10 mouse cellular contexts compared by ENCODE assay signal in the genomic region with DNA sequence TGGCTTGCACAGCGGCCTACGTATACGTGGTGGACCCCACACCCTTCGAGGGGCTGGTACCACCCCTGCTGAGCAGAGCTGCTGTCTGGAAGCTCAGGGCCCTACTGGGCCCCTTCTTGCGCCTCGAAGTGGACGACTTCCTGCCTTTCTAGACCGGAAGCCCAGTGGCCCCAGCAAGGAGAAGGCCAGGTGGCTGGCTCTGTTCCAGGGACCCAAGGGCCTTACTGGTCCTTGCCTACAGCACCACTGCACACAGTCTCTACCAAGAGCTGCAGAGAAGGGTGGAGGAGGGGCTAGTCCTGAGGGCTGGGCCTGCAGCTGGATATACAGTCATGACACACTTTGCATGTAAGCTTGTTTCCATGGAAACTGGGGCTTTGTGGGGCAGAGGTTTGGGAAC. TPM values are rescaled to one million over a fixed set of nuclear protein-coding genes. Genes with fewer than 3 reads are reported as not detected.
DNase-seq lines count a peak whose midpoint lies in the region; ATAC-seq and TF ChIP-seq lines count a peak whose summit lies in the region.
"Had no signal": no experiment of that assay in that cellular context is flagged by ENCODE, and none has a peak within 500 bp of the region (broad histone marks: within the 10 kb centered on the region; RNA-seq: fewer than 3 reads in every experiment).

No protein-coding gene starts in this region.

- H3K27ac ChIP-seq in heart, embryonic 12.5 days (ENCODE audit: poor library complexity, severe bottlenecking), result no peak overlapping the region
- H3K27ac ChIP-seq in heart, adult 2 months, result no peak overlapping the region
- peak overlapping the region; percentile 93 for H3K27ac ChIP-seq in CH12.LX (ENCODE audit: insufficient read depth, low read depth)
- peak overlapping the region; percentile 40 for H3K27ac ChIP-seq in embryonic facial prominence, embryonic 10.5 days (replicated peaks)
- peak overlapping the region; percentile 68; the same call in 1 of the 2 replicates for H3K27ac ChIP-seq in intestine, embryonic 15.5 days
- H3K27ac ChIP-seq in midbrain, embryonic 11.5 days (ENCODE audit: low read depth, low read length), result no peak overlapping the region
- no peak overlapping the region for H3K27ac ChIP-seq in layer of hippocampus, adult 2 months

- H3K4me1 ChIP-seq in heart, embryonic 12.5 days (replicated peaks), result peaks cover 15% of the 10 kb centered on the region
- no peaks in the 10 kb centered on the region for H3K4me1 ChIP-seq in heart, adult 2 months (ENCODE audit: control insufficient read depth, insufficient read depth, low read length)
- peaks cover 42 to 59% of the 10 kb centered on the region in 2 experiments for H3K4me1 ChIP-seq in CH12.LX (ENCODE audit: control insufficient read depth in 1 of 2, insufficient read depth in 2 of 2)
- H3K4me1 ChIP-seq in embryonic facial prominence, embryonic 10.5 days, result peaks cover 31% of the 10 kb centered on the region
- peaks cover 11% of the 10 kb centered on the region for H3K4me1 ChIP-seq in intestine, embryonic 15.5 days (replicated peaks)
- H3K4me1 ChIP-seq in midbrain, embryonic 11.5 days (ENCODE audit: control insufficient read depth, insufficient read depth, low read length), result peaks cover 7% of the 10 kb centered on the region

- no peak overlapping the region for H3K4me2 ChIP-seq in heart, embryonic 12.5 days
- peak overlapping the region; percentile 88 for H3K4me2 ChIP-seq in CH12.LX (ENCODE audit: insufficient read depth, low read depth, poor library complexity, severe bottlenecking)
- no peak overlapping the region for H3K4me2 ChIP-seq in intestine, embryonic 15.5 days (replicated peaks)
- H3K4me2 ChIP-seq in midbrain, embryonic 11.5 days, result no peak overlapping the region

- no peaks in the 10 kb centered on the region for H3K79me2 ChIP-seq in heart, adult 2 months (replicated peaks; ENCODE audit: control insufficient read depth, insufficient read depth, low read length)
- H3K79me2 ChIP-seq in CH12.LX (replicated peaks; ENCODE audit: control insufficient read depth, extremely low read depth, insufficient read depth, poor library complexity, severe bottlenecking), result no peaks in the 10 kb centered on the region

- H3K36me3 ChIP-seq in heart, embryonic 12.5 days, result peaks cover 44% of the 10 kb centered on the region
- no peaks in the 10 kb centered on the region for H3K36me3 ChIP-seq in heart, adult 2 months (ENCODE audit: control insufficient read depth, insufficient read depth, low read length)
- peaks cover 24 to 31% of the 10 kb centered on the region in 2 experiments for H3K36me3 ChIP-seq in CH12.LX (replicated peaks in 1 of 2; ENCODE audit: control insufficient read depth in 1 of 2, insufficient read depth in 1 of 2, low read length in 1 of 2)
- H3K36me3 ChIP-seq in embryonic facial prominence, embryonic 10.5 days (replicated peaks), result peaks cover 42% of the 10 kb centered on the region
- H3K36me3 ChIP-seq in intestine, embryonic 15.5 days, result peaks cover 21% of the 10 kb centered on the region
- H3K36me3 ChIP-seq in midbrain, embryonic 11.5 days (ENCODE audit: control insufficient read depth, insufficient read depth, low read length), result peaks cover 3% of the 10 kb centered on the region; the same call in 1 of the 2 replicates

- dilution Hi-C loops in CH12.LX (cut with MboI; ENCODE audit: extremely low pct_ligation_motif_present, extremely low pct_unique_long_range_greater_than_20kb, low sequenced_read_pairs), result no loop called here

- H3K9ac ChIP-seq in heart, embryonic 12.5 days, result peak overlapping the region; percentile 6; the same call in 1 of the 2 replicates
- no peak overlapping the region for H3K9ac ChIP-seq in heart, adult 2 months (ENCODE audit: low read depth, low read length)
- peak overlapping the region; percentile 42 for H3K9ac ChIP-seq in CH12.LX (ENCODE audit: insufficient read depth, low read depth)
- H3K9ac ChIP-seq in intestine, embryonic 15.5 days, result no peak overlapping the region
- H3K9ac ChIP-seq in midbrain, embryonic 11.5 days (ENCODE audit: low read length), result no peak overlapping the region

- no peak; the same call in 1 of the 2 replicates for TF ChIP-seq RAD21 in CH12.LX (IDR thresholded peaks at IDR 0.05; ENCODE audit: low read depth, low read length)

- in situ Hi-C loops in CH12.LX (cut with MboI; ENCODE audit: low pct_ligation_motif_present, low pct_unique_long_range_greater_than_20kb, low sequenced_read_pairs), result no loop called here

- WGBS in heart, embryonic 12.5 days, result 54% methylated on average over 8 of the region's 8 CpGs
- 47% methylated on average over 8 of the region's 8 CpGs for WGBS in heart, adult 2 months
- 65% methylated on average over 8 of the region's 8 CpGs for WGBS in embryonic facial prominence, embryonic 10.5 days
- WGBS in intestine, embryonic 15.5 days, result 38% methylated on average over 8 of the region's 8 CpGs
- 60% methylated on average over 8 of the region's 8 CpGs for WGBS in midbrain, embryonic 11.5 days

- TF ChIP-seq EP300 in heart, adult 2 months (IDR thresholded peaks at IDR 0.05; ENCODE audit: insufficient read depth, low read depth, low read length), result no peak
- TF ChIP-seq EP300 in CH12.LX (IDR thresholded peaks at IDR 0.05; ENCODE audit: low read length), result peak; percentile 64

- peak; percentile 30; the same call in 1 of the 2 replicates for ATAC-seq in heart, embryonic 12.5 days (ENCODE audit: insufficient number of reproducible peaks, low FRiP score)
- peak; percentile 80 for ATAC-seq in intestine, embryonic 15.5 days
- ATAC-seq in midbrain, embryonic 11.5 days (ENCODE audit: low FRiP score), result peak; percentile 62; the same call in 1 of the 2 replicates

- H3K4me3 ChIP-seq in heart, embryonic 12.5 days, result no peak overlapping the region
- H3K4me3 ChIP-seq in heart, adult 2 months, result no peak overlapping the region
- peak overlapping the region; percentile 48 to 54 (median 53) for H3K4me3 ChIP-seq in CH12.LX (replicated peaks in 1 of 3; ENCODE audit: low read depth in 2 of 3, low read length in 2 of 3, poor library complexity in 1 of 3)
- H3K4me3 ChIP-seq in embryonic facial prominence, embryonic 10.5 days, result no peak overlapping the region
- no peak overlapping the region for H3K4me3 ChIP-seq in intestine, embryonic 15.5 days (replicated peaks)
- H3K4me3 ChIP-seq in midbrain, embryonic 11.5 days (ENCODE audit: low read depth, low read length), result no peak overlapping the region
- no peak overlapping the region for H3K4me3 ChIP-seq in layer of hippocampus, adult 2 months

- intact Hi-C loops in heart, adult 2 months (cut with DNase I), result no loop called here

- H3K27me3 ChIP-seq in heart, embryonic 12.5 days (replicated peaks), result no peaks in the 10 kb centered on the region
- H3K27me3 ChIP-seq in heart, adult 2 months (ENCODE audit: control insufficient read depth, insufficient read depth, low read length), result no peaks in the 10 kb centered on the region
- H3K27me3 ChIP-seq in CH12.LX (replicated peaks), result no peaks in the 10 kb centered on the region
- H3K27me3 ChIP-seq in embryonic facial prominence, embryonic 10.5 days (replicated peaks; ENCODE audit: low read depth, poor library complexity, severe bottlenecking), result no peaks in the 10 kb centered on the region
- H3K27me3 ChIP-seq in intestine, embryonic 15.5 days (replicated peaks), result no peaks in the 10 kb centered on the region
- H3K27me3 ChIP-seq in midbrain, embryonic 11.5 days (ENCODE audit: control insufficient read depth, insufficient read depth, low read length), result no peaks in the 10 kb centered on the region

- no peak for TF ChIP-seq CTCF in heart, adult 2 months (IDR thresholded peaks at IDR 0.05)
- no peak for TF ChIP-seq CTCF in CH12.LX (conservative IDR thresholded peaks at IDR 0.05 in 1 of 2, IDR thresholded peaks at IDR 0.05 in 1 of 2; ENCODE audit: low read depth in 2 of 2, low read length in 2 of 2)
- no peak for TF ChIP-seq CTCF in layer of hippocampus, adult 2 months (conservative IDR thresholded peaks at IDR 0.05)

- no peaks in the 10 kb centered on the region for H3K9me3 ChIP-seq in heart, embryonic 12.5 days (replicated peaks)
- no peaks in the 10 kb centered on the region for H3K9me3 ChIP-seq in CH12.LX (replicated peaks; ENCODE audit: low read length)
- H3K9me3 ChIP-seq in embryonic facial prominence, embryonic 10.5 days, result no peaks in the 10 kb centered on the region
- H3K9me3 ChIP-seq in intestine, embryonic 15.5 days, result no peaks in the 10 kb centered on the region
- no peaks in the 10 kb centered on the region for H3K9me3 ChIP-seq in midbrain, embryonic 11.5 days (ENCODE audit: control insufficient read depth, low read length)

- no peak for DNase-seq in heart, adult 2 months
- DNase-seq in CH12.LX (ENCODE audit: extremely low read depth), result peak; percentile 98
- peak; percentile 28 for DNase-seq in embryonic facial prominence, embryonic 10.5 days (ENCODE audit: low spot score)
- DNase-seq in midbrain, embryonic 11.5 days (ENCODE audit: low spot score, missing footprints), result peak; percentile 85
- DNase-seq in c-Kit-positive CD71-positive TER-119-positive erythroid progenitor cells, embryonic 14.5 days (ENCODE audit: low spot score), result no peak
- no peak for DNase-seq in layer of hippocampus, adult 2 months (ENCODE audit: low spot score in 2 of 2)

- no peak for TF ChIP-seq POLR2A in heart, adult 2 months (IDR thresholded peaks at IDR 0.05; ENCODE audit: insufficient read depth, low read depth, low read length)
- peak; percentile 66 for TF ChIP-seq POLR2A in CH12.LX (IDR thresholded peaks at IDR 0.05; ENCODE audit: low read depth, low read length)

RNA-seq across cellular contexts. Expression of a gene that starts 2.3 kb away (rescaled TPM):
- 0.14 and 0.15 TPM in 2 replicates for polyA plus RNA-seq in heart, embryonic 12.5 days (2016; fragmentation: Nextera tagmentation; extraction: Ambion mirVana)
- total RNA-seq in heart, adult 2 months (2021), result not detected
- polyA plus RNA-seq in heart, adult 2 months (2012; rRNA removed), result not detected in 2 replicates
- total RNA-seq in CH12.LX (2012; rRNA removed) (0.30 and 0.50 TPM in 2 replicates), CH12.LX (2014; rRNA removed) (not detected in 2 replicates)
- 0.30 TPM in 1 of 2 replicates, not detected in the other for polyA plus RNA-seq in CH12.LX (2012; ENCODE audit: insufficient read length, low read depth)
- polyA plus RNA-seq in embryonic facial prominence, embryonic 10.5 days (2016; fragmentation: Nextera tagmentation; extraction: Ambion mirVana), result not detected in 2 replicates
- not detected in 2 replicates for polyA plus RNA-seq in intestine, embryonic 15.5 days (2015; fragmentation: Nextera tagmentation; extraction: Ambion mirVana)
- not detected in 2 replicates for polyA plus RNA-seq in midbrain, embryonic 11.5 days (2014; fragmentation: Nextera tagmentation; extraction: Ambion mirVana)
- total RNA-seq in layer of hippocampus, adult 2 months (2021), result not detected
- total RNA-seq: heart, postnatal 14 days had no signal
- polyA plus RNA-seq: spleen, adult 2 months had no signal

RNA-seq across cellular contexts. Expression of a gene that starts 14.9 kb away (rescaled TPM):
- 29.5 and 33.0 TPM in 2 replicates for polyA plus RNA-seq in heart, embryonic 12.5 days (2016; fragmentation: Nextera tagmentation; extraction: Ambion mirVana)
- 10 to 100 TPM; 19.6 to 22.7 TPM for total RNA-seq in heart, adult 2 months (2021)
- polyA plus RNA-seq in heart, adult 2 months (2012; rRNA removed), result 36.0 and 51.5 TPM in 2 replicates
- total RNA-seq in CH12.LX (2012; rRNA removed) (10.3 and 12.1 TPM in 2 replicates), CH12.LX (2014; rRNA removed) (3.2 and 3.6 TPM in 2 replicates)
- 9.5 and 15.2 TPM in 2 replicates for polyA plus RNA-seq in CH12.LX (2012; ENCODE audit: insufficient read length, low read depth)
- polyA plus RNA-seq in embryonic facial prominence, embryonic 10.5 days (2016; fragmentation: Nextera tagmentation; extraction: Ambion mirVana), result 15.5 and 17.9 TPM in 2 replicates
- 11.5 and 11.6 TPM in 2 replicates for polyA plus RNA-seq in intestine, embryonic 15.5 days (2015; fragmentation: Nextera tagmentation; extraction: Ambion mirVana)
- 7.1 and 8.4 TPM in 2 replicates for polyA plus RNA-seq in midbrain, embryonic 11.5 days (2014; fragmentation: Nextera tagmentation; extraction: Ambion mirVana)
- 10 to 100 TPM; 72.0 to 84.1 TPM for total RNA-seq in layer of hippocampus, adult 2 months (2021)

RNA-seq across cellular contexts. Expression of a gene that starts 28.5 kb away (rescaled TPM):
- 57.2 and 61.9 TPM in 2 replicates for polyA plus RNA-seq in heart, embryonic 12.5 days (2016; fragmentation: Nextera tagmentation; extraction: Ambion mirVana)
- total RNA-seq in heart, adult 2 months (2021), result 10 to 100 TPM; 19.6 to 19.8 TPM
- 26.8 and 32.4 TPM in 2 replicates for polyA plus RNA-seq in heart, adult 2 months (2012; rRNA removed)
- 155 and 208 TPM in 2 replicates for total RNA-seq in CH12.LX (2012; rRNA removed)
- 196 and 199 TPM in 2 replicates for total RNA-seq in CH12.LX (2014; rRNA removed)
- 216 and 252 TPM in 2 replicates for polyA plus RNA-seq in CH12.LX (2012; ENCODE audit: insufficient read length, low read depth)
- polyA plus RNA-seq in embryonic facial prominence, embryonic 10.5 days (2016; fragmentation: Nextera tagmentation; extraction: Ambion mirVana), result 116 and 120 TPM in 2 replicates
- 102 and 107 TPM in 2 replicates for polyA plus RNA-seq in intestine, embryonic 15.5 days (2015; fragmentation: Nextera tagmentation; extraction: Ambion mirVana)
- polyA plus RNA-seq in midbrain, embryonic 11.5 days (2014; fragmentation: Nextera tagmentation; extraction: Ambion mirVana), result 90.4 and 104 TPM in 2 replicates
- 10 to 100 TPM; 51.1 to 54.9 TPM for total RNA-seq in layer of hippocampus, adult 2 months (2021)

RNA-seq across cellular contexts. Expression of a gene that starts 28.5 kb away (rescaled TPM):
- polyA plus RNA-seq in heart, embryonic 12.5 days (2016; fragmentation: Nextera tagmentation; extraction: Ambion mirVana), result 512 and 519 TPM in 2 replicates
- total RNA-seq in heart, adult 2 months (2021), result 10 to 100 TPM; 40.1 to 41.2 TPM
- polyA plus RNA-seq in heart, adult 2 months (2012; rRNA removed), result 20.9 and 25.1 TPM in 2 replicates
- total RNA-seq in CH12.LX (2012; rRNA removed), result 605 and 763 TPM in 2 replicates
- total RNA-seq in CH12.LX (2014; rRNA removed), result 1,124 and 1,127 TPM in 2 replicates
- 1,263 and 1,327 TPM in 2 replicates for polyA plus RNA-seq in CH12.LX (2012; ENCODE audit: insufficient read length, low read depth)
- polyA plus RNA-seq in embryonic facial prominence, embryonic 10.5 days (2016; fragmentation: Nextera tagmentation; extraction: Ambion mirVana), result 1,276 and 1,293 TPM in 2 replicates
- 535 and 668 TPM in 2 replicates for polyA plus RNA-seq in intestine, embryonic 15.5 days (2015; fragmentation: Nextera tagmentation; extraction: Ambion mirVana)
- 1,256 and 1,339 TPM in 2 replicates for polyA plus RNA-seq in midbrain, embryonic 11.5 days (2014; fragmentation: Nextera tagmentation; extraction: Ambion mirVana)
- 10 to 100 TPM; 93.6 to 98.0 TPM for total RNA-seq in layer of hippocampus, adult 2 months (2021)

RNA-seq across cellular contexts. Expression of a gene that starts 38.1 kb away (rescaled TPM):
- polyA plus RNA-seq in heart, embryonic 12.5 days (2016; fragmentation: Nextera tagmentation; extraction: Ambion mirVana), result 1.2 and 1.7 TPM in 2 replicates
- total RNA-seq in heart, adult 2 months (2021), result not detected
- polyA plus RNA-seq in heart, adult 2 months (2012; rRNA removed), result not detected in 2 replicates
- 0.25 TPM in 1 of 2 replicates, not detected in the other for total RNA-seq in CH12.LX (2012; rRNA removed)
- not detected in 2 replicates for total RNA-seq in CH12.LX (2014; rRNA removed)
- polyA plus RNA-seq in CH12.LX (2012; ENCODE audit: insufficient read length, low read depth), result 25.0 TPM in 2 replicates
- polyA plus RNA-seq in embryonic facial prominence, embryonic 10.5 days (2016; fragmentation: Nextera tagmentation; extraction: Ambion mirVana), result 6.6 TPM in 1 of 2 replicates, not detected in the other
- polyA plus RNA-seq in intestine, embryonic 15.5 days (2015; fragmentation: Nextera tagmentation; extraction: Ambion mirVana), result 3.3 TPM in 1 of 2 replicates, not detected in the other
- 1.4 TPM in 1 of 2 replicates, not detected in the other for polyA plus RNA-seq in midbrain, embryonic 11.5 days (2014; fragmentation: Nextera tagmentation; extraction: Ambion mirVana)
- total RNA-seq in layer of hippocampus, adult 2 months (2021), result not detected
- total RNA-seq: heart, postnatal 14 days had no signal
- polyA plus RNA-seq: spleen, adult 2 months had no signal

Comparison
In these comparisons a context has a peak if more than half of its experiments do, and no peak if none do; other contexts are left out.
1. H3K9ac ChIP-seq: peak in heart, embryonic 12.5 days (single experiment) and CH12.LX (single experiment); none in heart, adult 2 months (single experiment), intestine, embryonic 15.5 days (single experiment) and midbrain, embryonic 11.5 days (single experiment).
2. ATAC-seq: peak in every context shown above with its lines; median percentile 80 in intestine, embryonic 15.5 days; 62 in midbrain, embryonic 11.5 days; 30 in heart, embryonic 12.5 days.
3. H3K27ac ChIP-seq: peak in CH12.LX (single experiment), embryonic facial prominence, embryonic 10.5 days (single experiment) and intestine, embryonic 15.5 days (single experiment); none in heart, embryonic 12.5 days (single experiment), heart, adult 2 months (single experiment), midbrain, embryonic 11.5 days (single experiment) and layer of hippocampus, adult 2 months (single experiment).
4. H3K4me3 ChIP-seq: peak in CH12.LX (3 of 3); none in heart, embryonic 12.5 days (single experiment), heart, adult 2 months (single experiment), embryonic facial prominence, embryonic 10.5 days (single experiment), intestine, embryonic 15.5 days (single experiment), midbrain, embryonic 11.5 days (single experiment) and layer of hippocampus, adult 2 months (single experiment).
5. DNase-seq: peak in CH12.LX (single experiment), embryonic facial prominence, embryonic 10.5 days (single experiment) and midbrain, embryonic 11.5 days (single experiment); none in heart, adult 2 months (0 of 2), c-Kit-positive CD71-positive TER-119-positive erythroid progenitor cells, embryonic 14.5 days (single experiment) and layer of hippocampus, adult 2 months (0 of 2).